Mouse (Mus musculus) MEL (cell line): ENCODE data around the gene Samd13. TPM values are rescaled to one million over a fixed set of nuclear protein-coding genes. Genes with fewer than 3 reads are reported as not detected.

Source experiments
- DNase-seq: peaks from one replicate; pipeline ENCODE4 v3.0.0; 2011; ENCODE audit warnings: low read depth, low spot score
- H3K27ac ChIP-seq: 2 replicates; pipeline ENCODE4 v1.5.1; 2012; ENCODE audit warnings: low read depth, mild to moderate bottlenecking, control low read depth, low read length, moderate library complexity; ENCODE audit not compliant: control insufficient read depth
- H3K27me3 ChIP-seq, 2 experiments: fragments of 150-350 bp in 1 of 2; sonication (generic) in 1 of 2; 2 replicates each; pipeline ENCODE4 v1.6.1; 2012; ENCODE audit warnings: low read length in 2 of 2, mild to moderate bottlenecking in 2 of 2, improper control_type of control experiment in 1 of 2, moderate library complexity in 1 of 2; ENCODE audit not compliant: insufficient read depth in 2 of 2, control insufficient read depth in 1 of 2
- H3K36me3 ChIP-seq, 2 experiments: 2 replicates each; pipeline ENCODE4 v1.6.1; 2012 to 2014; ENCODE audit warnings: low read length in 2 of 2, improper control_type of control experiment in 1 of 2, inconsistent platforms in 1 of 2, mild to moderate bottlenecking in 1 of 2; ENCODE audit not compliant: insufficient read depth in 2 of 2, control insufficient read depth in 1 of 2
- H3K4me1 ChIP-seq, 2 experiments: fragments of 150-350 bp in 1 of 2; sonication (generic) in 1 of 2; 2 replicates each; pipeline ENCODE4 v1.6.1; 2012; ENCODE audit warnings: low read length in 2 of 2, improper control_type of control experiment in 1 of 2, mild to moderate bottlenecking in 1 of 2; ENCODE audit not compliant: insufficient read depth in 2 of 2, control insufficient read depth in 1 of 2
- H3K4me3 ChIP-seq, 2 experiments: fragments of 150-350 bp in 1 of 2; sonication (generic) in 1 of 2; 2 replicates each; pipeline ENCODE4 v1.5.1; 2012; ENCODE audit warnings: low read depth in 2 of 2, low read length in 2 of 2, mild to moderate bottlenecking in 2 of 2, moderate library complexity in 2 of 2, control low read depth in 1 of 2, improper control_type of control experiment in 1 of 2; ENCODE audit not compliant: control insufficient read depth in 1 of 2, insufficient read depth in 1 of 2
- H3K79me2 ChIP-seq: 2 replicates; pipeline ENCODE4 v1.6.1; 2012; ENCODE audit warnings: mild to moderate bottlenecking, low read length, moderate library complexity; ENCODE audit not compliant: control insufficient read depth, poor library complexity, insufficient read depth
- H3K9ac ChIP-seq: 2 replicates; pipeline ENCODE4 v1.6.1; 2012; ENCODE audit warnings: low read depth, mild to moderate bottlenecking, control low read depth, low read length, moderate library complexity; ENCODE audit not compliant: control insufficient read depth, poor library complexity, severe bottlenecking
- H3K9me3 ChIP-seq: fragments of 150-350 bp; sonication (generic); replicated peaks from 2 replicates; pipeline ENCODE4 v1.6.1; 2012; ENCODE audit warnings: mild to moderate bottlenecking, low read length, improper control_type of control experiment, moderate library complexity; ENCODE audit not compliant: insufficient read depth
- BHLHE40 ChIP-seq: IDR thresholded peaks from 2 replicates; pipeline ENCODE4 v1.6.1; 2012; ENCODE audit warnings: low read depth, mild to moderate bottlenecking, inconsistent platforms, low read length, improper control_type of control experiment, borderline replicate concordance
- CHD1 ChIP-seq: IDR thresholded peaks from 2 replicates; pipeline ENCODE4 v1.6.1; 2012; ENCODE audit warnings: low read depth, mild to moderate bottlenecking, inconsistent platforms, low read length, improper control_type of control experiment
- CHD2 ChIP-seq: IDR thresholded peaks from 2 replicates; pipeline ENCODE4 v1.6.1; 2011; ENCODE audit warnings: low read length, improper control_type of control experiment
- CTCF ChIP-seq, 3 experiments: IDR thresholded peaks in 2 of 3; conservative IDR thresholded peaks in 1 of 3; 2 replicates each; pipeline ENCODE4 v1.5.1; 2011 to 2012; ENCODE audit warnings: low read length in 3 of 3, low read depth in 2 of 3, mild to moderate bottlenecking in 2 of 3, improper control_type of control experiment in 1 of 3, inconsistent platforms in 1 of 3, mixed read lengths in 1 of 3, moderate library complexity in 1 of 3; ENCODE audit not compliant: control insufficient read depth in 1 of 3, insufficient read depth in 1 of 3, poor library complexity in 1 of 3, severe bottlenecking in 1 of 3
- ELF1 ChIP-seq: IDR thresholded peaks from 2 replicates; pipeline ENCODE4 v1.6.1; 2014; ENCODE audit warnings: low read depth, mild to moderate bottlenecking, inconsistent platforms, low read length, improper control_type of control experiment, moderate library complexity
- EP300 ChIP-seq, 2 experiments: IDR thresholded peaks; 2 replicates each; pipeline ENCODE4 v1.6.1; 2011; ENCODE audit warnings: improper control_type of control experiment in 2 of 2, low read length in 2 of 2, low read depth in 1 of 2, mild to moderate bottlenecking in 1 of 2
- ETS1 ChIP-seq: IDR thresholded peaks from 2 replicates; pipeline ENCODE4 v1.6.1; 2012; ENCODE audit warnings: low read depth, mild to moderate bottlenecking, inconsistent platforms, low read length, improper control_type of control experiment, moderate library complexity
- GABPA ChIP-seq: IDR thresholded peaks from 2 replicates; pipeline ENCODE4 v1.6.1; 2012; ENCODE audit warnings: low read depth, mild to moderate bottlenecking, inconsistent platforms, low read length, improper control_type of control experiment, moderate library complexity
- GATA1 ChIP-seq: IDR thresholded peaks from 2 replicates; pipeline ENCODE4 v1.6.1; 2011; ENCODE audit warnings: low read depth, low read length, improper control_type of control experiment
- HCFC1 ChIP-seq: IDR thresholded peaks from 2 replicates; pipeline ENCODE4 v1.6.1; 2012; ENCODE audit warnings: low read depth, mild to moderate bottlenecking, inconsistent platforms, low read length, improper control_type of control experiment, moderate library complexity
- JUND ChIP-seq: IDR thresholded peaks from 2 replicates; pipeline ENCODE4 v1.6.1; 2011; ENCODE audit warnings: low read depth, mild to moderate bottlenecking, improper control_type of control experiment, low read length
- MAX ChIP-seq: IDR thresholded peaks from 2 replicates; pipeline ENCODE4 v1.6.1; 2011; ENCODE audit warnings: low read length, improper control_type of control experiment
- MAZ ChIP-seq: IDR thresholded peaks from 2 replicates; pipeline ENCODE4 v1.6.1; 2012; ENCODE audit warnings: low read depth, mild to moderate bottlenecking, inconsistent platforms, low read length, improper control_type of control experiment
- MYB ChIP-seq: IDR thresholded peaks from 2 replicates; pipeline ENCODE4 v1.6.1; 2011; ENCODE audit warnings: mild to moderate bottlenecking, low read depth, low read length, improper control_type of control experiment
- NELFE ChIP-seq: IDR thresholded peaks from 2 replicates; pipeline ENCODE4 v1.6.1; 2011; ENCODE audit warnings: low read depth, low read length, improper control_type of control experiment
- NRF1 ChIP-seq: IDR thresholded peaks from 2 replicates; pipeline ENCODE4 v1.6.1; 2014; ENCODE audit warnings: low read depth, mild to moderate bottlenecking, inconsistent platforms, low read length, improper control_type of control experiment, moderate library complexity; ENCODE audit not compliant: poor library complexity, insufficient read depth, severe bottlenecking
- POLR2A ChIP-seq, 2 experiments: IDR thresholded peaks; 2 replicates each; pipeline ENCODE4 v1.6.1; 2011 to 2012; ENCODE audit warnings: low read length in 2 of 2, mild to moderate bottlenecking in 2 of 2, control low read depth in 1 of 2, improper control_type of control experiment in 1 of 2, low read depth in 1 of 2, moderate library complexity in 1 of 2; ENCODE audit not compliant: control insufficient read depth in 1 of 2, insufficient read depth in 1 of 2, poor library complexity in 1 of 2
- POLR2AphosphoS2 ChIP-seq: IDR thresholded peaks from 2 replicates; pipeline ENCODE4 v1.6.1; 2011; ENCODE audit warnings: low read length, improper control_type of control experiment
- POLR2AphosphoS5 ChIP-seq: IDR thresholded peaks from 2 replicates; pipeline ENCODE4 v1.6.1; 2012; ENCODE audit warnings: low read depth, borderline replicate concordance, mild to moderate bottlenecking, inconsistent platforms, low read length, moderate library complexity, mixed read lengths
- SIN3A ChIP-seq: IDR thresholded peaks from 2 replicates; pipeline ENCODE4 v1.6.1; 2012; ENCODE audit warnings: low read length, improper control_type of control experiment, inconsistent platforms
- SMC3 ChIP-seq: IDR thresholded peaks from 2 replicates; pipeline ENCODE4 v1.6.1; 2011; ENCODE audit warnings: low read depth, low read length, improper control_type of control experiment
- TAL1 ChIP-seq: IDR thresholded peaks from 2 replicates; pipeline ENCODE4 v1.6.1; 2012; ENCODE audit warnings: mild to moderate bottlenecking, inconsistent platforms, low read length, moderate library complexity, mixed read lengths
- TBP ChIP-seq: IDR thresholded peaks from 2 replicates; pipeline ENCODE4 v1.8.0; 2011; ENCODE audit warnings: low read depth, low read length, improper control_type of control experiment
- TCF12 ChIP-seq: IDR thresholded peaks from 2 replicates; pipeline ENCODE4 v1.6.1; 2014; ENCODE audit warnings: low read depth, mild to moderate bottlenecking, inconsistent platforms, low read length, improper control_type of control experiment, moderate library complexity
- ZC3H11A ChIP-seq: IDR thresholded peaks from 2 replicates; pipeline ENCODE4 v1.6.1; 2012; ENCODE audit warnings: low read depth, mild to moderate bottlenecking, inconsistent platforms, low read length, improper control_type of control experiment
- ZNF384 ChIP-seq: IDR thresholded peaks from 2 replicates; pipeline ENCODE4 v1.6.1; 2012; ENCODE audit warnings: low read depth, mild to moderate bottlenecking, inconsistent platforms, low read length, improper control_type of control experiment
- polyA plus RNA-seq, 2 experiments: library from polyadenylated mRNA; stranded (reverse) in 1 of 2; unstranded in 1 of 2; fragments of >175 nt in 1 of 2; fragments of >200 nt in 1 of 2; gene quantifications; 2 replicates each; pipeline versions ENCODE4 v1.2.1 to v1.2.4; 2012; ENCODE audit warnings: low replicate concordance in 2 of 2, low read depth in 1 of 2; ENCODE audit not compliant: insufficient read length in 2 of 2, insufficient read depth in 1 of 2, missing spikeins in 1 of 2
- total RNA-seq: library from RNA; depleted of rRNA; stranded (reverse); fragments of 300-350 nt; gene quantifications from 2 replicates; pipeline ENCODE4 v1.2.3, GENCODE M21; 2012

Gene Samd13
- total and polyA plus RNA-seq, 3 experiments = 1.1 to 1.2 TPM; not detected in 1

- TF ChIP-seq TBP (0 out of 2 replicates have a peak, but pooled peaks have one; percentile 33), GABPA (peak; percentile 84; the same call in 1 of the 2 replicates)
Observed at GRCm38 (mm10) chr3:146655111-146655577, 30.2 kb downstream of the Samd13 start (continued).

GRCm38 (mm10) chr3:146653692-146654091 lies 31.7 kb downstream of the Samd13 start:
- H3K4me1 ChIP-seq = peaks cover 4 to 22% of the 10 kb centered on the region in 2 experiments
- DNase-seq = peak; percentile 51
- H3K4me3 ChIP-seq = no peak overlapping the region
- no peak overlapping the region for H3K27ac ChIP-seq
- H3K9ac ChIP-seq = no peak overlapping the region
- no peaks in the 10 kb centered on the region for H3K27me3 ChIP-seq
- no peaks in the 10 kb centered on the region for H3K79me2 ChIP-seq
- H3K9me3 ChIP-seq = no peaks in the 10 kb centered on the region
- H3K36me3 ChIP-seq = peaks cover 0 to 19% of the 10 kb centered on the region in 2 experiments; a peak in 2 of 4 replicates
- TF ChIP-seq GATA1 (0 out of 2 replicates have a peak, but pooled peaks have one; percentile 21), EP300 (IDR thresholded peaks at IDR 0.05; ENCODE audit: low read depth in 1 of 2, low read length in 2 of 2) (0 out of 4 replicates have a peak, but pooled peaks of 1 of the 2 experiments have one; percentile 34), SIN3A (no peak)
- TF ChIP-seq, all 39 proteins: peak for 2

DNA sequence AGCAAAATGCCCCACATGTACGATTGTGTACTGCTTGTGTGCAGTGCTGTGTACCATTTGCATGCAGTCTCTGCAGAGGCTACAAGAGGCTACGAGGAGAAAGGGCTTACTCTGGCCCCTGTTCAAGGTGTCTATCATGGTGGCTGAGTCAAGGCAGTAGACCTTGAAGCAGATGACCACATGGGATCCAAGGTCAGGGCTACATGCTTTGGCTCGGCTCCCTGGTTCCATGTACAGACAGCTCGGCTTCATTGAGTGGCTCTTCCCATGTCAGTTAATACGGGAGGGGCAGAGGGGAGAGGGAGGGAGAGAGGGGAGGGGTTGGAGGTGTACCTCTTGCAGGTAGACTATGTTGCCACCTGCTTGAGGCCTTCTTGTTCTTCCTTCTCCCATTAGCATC lies 33.0 kb downstream of the Samd13 start:
- Histone ChIP-seq H3K27me3 (no peaks in the 10 kb centered on the region), H3K4me1 (peaks cover 4 to 22% of the 10 kb centered on the region in 2 experiments), H3K36me3 (peaks cover 0 to 19% of the 10 kb centered on the region in 2 experiments; a peak in 2 of 4 replicates), H3K27ac (no peak overlapping the region), H3K9ac (no peak overlapping the region), H3K79me2 (no peaks in the 10 kb centered on the region), H3K4me3 (no peak overlapping the region), H3K9me3 (no peaks in the 10 kb centered on the region)
- DNase-seq = no peak
- TF ChIP-seq POLR2A (IDR thresholded peaks at IDR 0.05; ENCODE audit: control insufficient read depth in 1 of 2, insufficient read depth in 1 of 2, low read depth in 1 of 2, low read length in 2 of 2, poor library complexity in 1 of 2) (no peak), MYB (no peak), MAX (no peak), ZNF384 (no peak), GATA1 (no peak), NELFE (no peak), SMC3 (no peak), CHD2 (no peak), ELF1 (no peak), EP300 (IDR thresholded peaks at IDR 0.05; ENCODE audit: low read depth in 1 of 2, low read length in 2 of 2) (no peak), POLR2AphosphoS2 (no peak)

DNA sequence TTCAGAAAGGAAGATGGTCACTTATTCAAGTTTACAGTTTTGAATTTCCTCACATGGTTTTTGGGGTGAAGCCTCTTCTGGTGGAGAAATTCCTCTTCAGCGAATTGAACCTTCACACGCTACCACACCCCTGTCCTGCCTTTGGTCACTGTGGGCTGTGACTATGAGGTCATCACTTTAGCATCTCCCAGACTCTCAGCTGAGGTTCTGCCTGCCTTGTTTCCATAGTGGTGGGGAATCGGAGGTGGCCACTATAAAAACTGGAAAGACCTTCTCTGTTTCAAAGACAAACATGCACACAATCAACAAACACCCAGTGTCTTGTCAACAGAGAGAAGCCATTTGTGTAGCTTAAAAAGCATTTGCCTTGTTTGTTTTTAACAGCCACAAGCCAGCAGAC lies 34.2 kb downstream of the Samd13 start, which contains the start of gene 4930503B20Rik:
Gene 4930503B20Rik, minus strand, starts transcription at position 101 of the 400 bp plus-strand sequence.
- peaks cover 4 to 22% of the 10 kb centered on the region in 2 experiments for H3K4me1 ChIP-seq
- H3K27ac ChIP-seq = no peak within 1 kb of the TSS
- no peak within 1 kb of the TSS for H3K4me3 ChIP-seq
- peaks cover 0 to 19% of the 10 kb centered on the region in 2 experiments; a peak in 2 of 4 replicates for H3K36me3 ChIP-seq
- H3K27me3 ChIP-seq = no peaks in the 10 kb centered on the region
- no peak within 1 kb of the TSS for H3K9ac ChIP-seq
- no peaks in the 10 kb centered on the region for H3K9me3 ChIP-seq
- DNase-seq = no peak
- no peaks in the 10 kb centered on the region for H3K79me2 ChIP-seq
- TF ChIP-seq GABPA (no peak), MYB (no peak), ZC3H11A (no peak), NRF1 (no peak), TCF12 (no peak), CHD1 (no peak), JUND (no peak), POLR2AphosphoS5 (no peak), TAL1 (no peak), ETS1 (no peak), BHLHE40 (no peak), MAZ (no peak), CTCF (IDR thresholded peaks at IDR 0.05 in 2 of 3, conservative IDR thresholded peaks at IDR 0.05 in 1 of 3; ENCODE audit: control insufficient read depth in 1 of 3, insufficient read depth in 1 of 3, low read depth in 2 of 3, low read length in 3 of 3, poor library complexity in 1 of 3, severe bottlenecking in 1 of 3) (no peak), HCFC1 (no peak)
